8 mouse cellular contexts compared by ENCODE assay signal in the genomic region with DNA sequence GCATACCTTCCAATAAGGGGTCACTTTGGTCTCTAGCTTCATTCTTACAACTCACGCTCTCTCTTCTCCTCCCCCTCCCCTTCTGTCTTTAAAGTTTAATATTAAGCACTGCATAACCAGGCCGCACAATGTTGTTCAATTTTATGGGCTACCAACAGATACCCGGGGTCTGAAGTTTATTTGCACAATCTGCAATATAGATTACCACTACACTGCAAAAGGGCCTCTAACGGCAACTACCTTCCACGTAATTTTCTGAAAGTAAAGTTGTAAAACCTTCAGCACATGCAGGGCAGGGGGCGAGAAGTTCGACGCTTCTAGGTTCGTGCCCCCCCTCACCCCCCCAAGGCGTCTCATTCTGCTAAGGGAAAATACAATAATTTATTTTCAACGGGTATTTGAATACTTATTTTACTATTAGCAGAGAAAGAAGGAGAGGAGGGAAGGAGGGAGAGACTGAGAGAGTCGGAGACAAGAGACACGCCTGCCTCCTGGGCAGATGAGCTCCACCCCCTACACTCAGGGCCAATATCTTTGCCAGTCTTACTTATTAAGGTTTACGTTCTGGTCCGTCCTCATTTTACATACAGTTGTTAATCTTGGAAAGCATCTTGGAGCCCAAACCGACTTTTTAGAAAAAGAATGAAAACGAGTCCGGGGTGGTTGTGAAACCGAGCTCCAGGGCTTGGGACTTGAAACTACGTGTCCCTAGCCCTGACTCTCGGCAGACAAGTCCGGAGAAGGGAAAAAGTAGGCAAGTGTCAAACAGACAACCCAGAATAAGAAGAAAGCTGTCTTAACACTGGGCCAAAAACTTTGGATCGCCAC. TPM values are rescaled to one million over a fixed set of nuclear protein-coding genes. Genes with fewer than 3 reads are reported as not detected.
DNase-seq lines count a peak whose midpoint lies in the region; ATAC-seq lines count a peak whose summit lies in the region.

No protein-coding gene starts in this region.

- no peaks in the 10 kb centered on the region for H3K9me3 ChIP-seq in forebrain, embryonic 14.5 days (replicated peaks; ENCODE audit: control insufficient read depth, low read length)
- H3K9me3 ChIP-seq in intestine, embryonic 15.5 days: no peaks in the 10 kb centered on the region

- DNase-seq in cerebellum, postnatal 14 days: peak; percentile 12 to 27
- DNase-seq in cerebellum, adult 11-12 months: no peak
- DNase-seq in adrenal gland, postnatal 25 days: peak; percentile 11
- peak; percentile 34 for DNase-seq in forebrain, embryonic 14.5 days (ENCODE audit: low spot score)
- peak; percentile 25 to 29 for DNase-seq in lung, adult 18-20 months
- DNase-seq in retina, postnatal 1 day: peak; percentile 38

- peak overlapping the region; percentile 92; the same call in 1 of the 2 replicates for H3K27ac ChIP-seq in forebrain, embryonic 14.5 days (ENCODE audit: low read depth, low read length)
- H3K27ac ChIP-seq in intestine, embryonic 15.5 days: peak overlapping the region; percentile 88

- no peaks in the 10 kb centered on the region for H3K27me3 ChIP-seq in forebrain, embryonic 14.5 days (replicated peaks; ENCODE audit: control insufficient read depth, insufficient read depth, low read length)
- no peaks in the 10 kb centered on the region for H3K27me3 ChIP-seq in intestine, embryonic 15.5 days (replicated peaks)

- peaks cover 11% of the 10 kb centered on the region for H3K4me1 ChIP-seq in forebrain, embryonic 14.5 days (ENCODE audit: control insufficient read depth, insufficient read depth, low read length)
- no peaks in the 10 kb centered on the region for H3K4me1 ChIP-seq in intestine, embryonic 15.5 days (replicated peaks)

- no peak for ATAC-seq in forebrain, embryonic 14.5 days
- ATAC-seq in intestine, embryonic 15.5 days: peak; percentile 6; the same call in 1 of the 2 replicates
- no peak for ATAC-seq in inflammation-experienced regulatory T-cells, adult 6 months

- H3K36me3 ChIP-seq in forebrain, embryonic 14.5 days (ENCODE audit: control insufficient read depth, insufficient read depth, low read length): no peaks in the 10 kb centered on the region
- no peaks in the 10 kb centered on the region for H3K36me3 ChIP-seq in intestine, embryonic 15.5 days

- peak overlapping the region; percentile 84 for H3K9ac ChIP-seq in forebrain, embryonic 14.5 days (ENCODE audit: low read length)
- peak overlapping the region; percentile 85 for H3K9ac ChIP-seq in intestine, embryonic 15.5 days

- peak overlapping the region; percentile 88 for H3K4me3 ChIP-seq in forebrain, embryonic 14.5 days (ENCODE audit: low read depth, low read length)
- H3K4me3 ChIP-seq in intestine, embryonic 15.5 days (replicated peaks): peak overlapping the region; percentile 97

- peak overlapping the region; percentile 89 for H3K4me2 ChIP-seq in forebrain, embryonic 14.5 days (ENCODE audit: low read length)
- H3K4me2 ChIP-seq in intestine, embryonic 15.5 days (replicated peaks): peak overlapping the region; percentile 72

- WGBS in forebrain, embryonic 14.5 days: 3% methylated on average over 23 of the region's 23 CpGs
- 1% methylated on average over 23 of the region's 23 CpGs for WGBS in intestine, embryonic 15.5 days

RNA-seq across cellular contexts. Expression of a gene that starts 1.2 kb away (rescaled TPM):
- total RNA-seq in adrenal gland, postnatal 25 days (2021): 49.0 and 55.4 TPM in 2 replicates
- 17.5 and 21.8 TPM in 2 replicates for polyA plus RNA-seq in forebrain, embryonic 14.5 days (2014; fragmentation: Nextera tagmentation; extraction: Ambion mirVana)
- 56.2 and 60.8 TPM in 2 replicates for polyA plus RNA-seq in intestine, embryonic 15.5 days (2015; fragmentation: Nextera tagmentation; extraction: Ambion mirVana)
- polyA plus RNA-seq in inflammation-experienced regulatory T-cells, adult 6 months (2017; shearing (Covaris generic)): 1 to 10 TPM; 2.8 to 4.8 (median 2.9) TPM
